ENCODE assay signal across 28 mouse cellular contexts in genomic region chr12:73892616-73893015, GRCm38 (mm10). TPM values are rescaled to one million over a fixed set of nuclear protein-coding genes. Genes with fewer than 3 reads are reported as not detected.
DNase-seq lines count a peak whose midpoint lies in the region; ATAC-seq and TF ChIP-seq lines count a peak whose summit lies in the region.
"Had no signal": no experiment of that assay in that cellular context is flagged by ENCODE, and none has a peak within 500 bp of the region (broad histone marks: within the 10 kb centered on the region; RNA-seq: fewer than 3 reads in every experiment).

No protein-coding gene starts in this region.

- ATAC-seq in kidney, embryonic 14.5 days (ENCODE audit: low FRiP score, low TSS enrichment), result no peak
- ATAC-seq in liver, postnatal 0 days, result no peak
- ATAC-seq: activated CD4-positive, CD25-positive, alpha-beta regulatory T cell, adult 4 months; forebrain, embryonic 15.5 days had no signal

- 43% methylated on average over 3 of the region's 3 CpGs for WGBS in kidney, embryonic 14.5 days
- WGBS in liver, adult 2 months, result 29% methylated on average over 3 of the region's 3 CpGs
- 53% methylated on average over 3 of the region's 3 CpGs for WGBS in liver, postnatal 0 days (ENCODE audit: insufficient replicate concordance)

- no peaks in the 10 kb centered on the region for H3K4me1 ChIP-seq in kidney, embryonic 14.5 days (ENCODE audit: control insufficient read depth, insufficient read depth, low read length)
- no peaks in the 10 kb centered on the region for H3K4me1 ChIP-seq in liver, adult 2 months (ENCODE audit: control insufficient read depth, insufficient read depth, low read length)
- H3K4me1 ChIP-seq in liver, postnatal 0 days (ENCODE audit: insufficient read depth), result no peaks in the 10 kb centered on the region
- H3K4me1 ChIP-seq: forebrain, embryonic 12.5 days; forebrain, embryonic 15.5 days had no signal

- no peak overlapping the region for H3K9ac ChIP-seq in kidney, embryonic 14.5 days (ENCODE audit: low read depth, low read length)
- no peak overlapping the region for H3K9ac ChIP-seq in liver, adult 2 months (ENCODE audit: low read depth, low read length)
- H3K9ac ChIP-seq in liver, postnatal 0 days (replicated peaks), result no peak overlapping the region
- H3K9ac ChIP-seq: embryonic facial prominence, embryonic 13.5 days; forebrain, embryonic 12.5 days; forebrain, embryonic 15.5 days; hindbrain, embryonic 13.5 days had no signal

- no peaks in the 10 kb centered on the region for H3K79me2 ChIP-seq in liver, adult 2 months (ENCODE audit: control insufficient read depth, insufficient read depth, low read length)

- no peaks in the 10 kb centered on the region for H3K9me3 ChIP-seq in kidney, embryonic 14.5 days (ENCODE audit: control insufficient read depth, low read length)
- no peaks in the 10 kb centered on the region for H3K9me3 ChIP-seq in liver, postnatal 0 days (ENCODE audit: low read length)
- H3K9me3 ChIP-seq: embryonic facial prominence, embryonic 10.5 days; embryonic facial prominence, embryonic 13.5 days; forebrain, embryonic 12.5 days; forebrain, embryonic 15.5 days; hindbrain, embryonic 13.5 days had no signal

- no peak overlapping the region for H3K27ac ChIP-seq in kidney, embryonic 14.5 days (ENCODE audit: low read depth, low read length)
- H3K27ac ChIP-seq in liver, adult 2 months (replicated peaks; ENCODE audit: insufficient read depth, low read depth, low read length), result no peak overlapping the region
- no peak overlapping the region for H3K27ac ChIP-seq in liver, postnatal 0 days (ENCODE audit: low read depth)
- H3K27ac ChIP-seq: embryonic facial prominence, embryonic 10.5 days; embryonic facial prominence, embryonic 13.5 days; forebrain, embryonic 12.5 days; forebrain, embryonic 15.5 days; heart, adult 2 months; hindbrain, embryonic 13.5 days had no signal

- no peak for TF ChIP-seq CTCF in liver, adult 2 months (IDR thresholded peaks at IDR 0.05; ENCODE audit: low read depth, low read length)
- no peak for TF ChIP-seq CTCF in liver, postnatal 0 days (IDR thresholded peaks at IDR 0.05; ENCODE audit: low read depth)

- no peak for TF ChIP-seq POLR2A in liver, adult 2 months (IDR thresholded peaks at IDR 0.05; ENCODE audit: extremely low read depth, insufficient read depth, low read length)

- TF ChIP-seq EP300 in liver, postnatal 0 days (IDR thresholded peaks at IDR 0.05; ENCODE audit: low read depth), result no peak

- H3K27me3 ChIP-seq in kidney, embryonic 14.5 days (ENCODE audit: control insufficient read depth, insufficient read depth, low read length), result no peaks in the 10 kb centered on the region
- no peaks in the 10 kb centered on the region for H3K27me3 ChIP-seq in liver, adult 2 months (ENCODE audit: control insufficient read depth, insufficient read depth, low read length)
- no peaks in the 10 kb centered on the region for H3K27me3 ChIP-seq in liver, postnatal 0 days (ENCODE audit: insufficient read depth, low read length)
- H3K27me3 ChIP-seq: embryonic facial prominence, embryonic 13.5 days; forebrain, embryonic 15.5 days; hindbrain, embryonic 13.5 days had no signal

- peak; percentile 85 for DNase-seq in heart, adult 11 months
- DNase-seq in heart, adult 9 months (ENCODE audit: low spot score in 2 of 2), result no peak
- peak; percentile 49 for DNase-seq in kidney, adult 11 months
- DNase-seq in kidney, adult 9 months, result peak; percentile 75
- no peak for DNase-seq in kidney, adult 18-20 months
- DNase-seq in liver, adult 2 months (ENCODE audit: extremely low read depth, low read depth, low spot score), result peak; percentile 68
- DNase-seq in liver, postnatal 0 days, result no peak
- DNase-seq: adrenal gland, adult 8-10 months; adrenal gland, postnatal 25 days; cerebellum, adult 11-12 months; cerebellum, adult 8-10 months; cerebellum, postnatal 10 days; cerebellum, postnatal 36 days; gastrocnemius, postnatal 25 days; heart, adult 2 months had no signal

- H3K36me3 ChIP-seq in kidney, embryonic 14.5 days (ENCODE audit: control insufficient read depth, insufficient read depth, low read length), result no peaks in the 10 kb centered on the region
- H3K36me3 ChIP-seq in liver, adult 2 months (ENCODE audit: control insufficient read depth, insufficient read depth, low read length), result no peaks in the 10 kb centered on the region
- no peaks in the 10 kb centered on the region for H3K36me3 ChIP-seq in liver, postnatal 0 days (replicated peaks; ENCODE audit: insufficient read depth, low read length)
- H3K36me3 ChIP-seq: embryonic facial prominence, embryonic 10.5 days; embryonic facial prominence, embryonic 13.5 days; forebrain, embryonic 12.5 days; forebrain, embryonic 15.5 days; hindbrain, embryonic 13.5 days had no signal

- H3K4me3 ChIP-seq in kidney, embryonic 14.5 days (ENCODE audit: low read length), result no peak overlapping the region
- no peak overlapping the region for H3K4me3 ChIP-seq in liver, adult 2 months (ENCODE audit: insufficient read depth, low read depth, low read length)
- H3K4me3 ChIP-seq in liver, postnatal 0 days (ENCODE audit: low read depth, low read length), result no peak overlapping the region
- H3K4me3 ChIP-seq: embryonic facial prominence, embryonic 10.5 days; embryonic facial prominence, embryonic 13.5 days; erythroblast, embryonic 14.5 days; forebrain, embryonic 12.5 days; forebrain, embryonic 15.5 days; heart, adult 2 months; hindbrain, embryonic 13.5 days had no signal

- no peak overlapping the region for H3K4me2 ChIP-seq in kidney, embryonic 14.5 days (replicated peaks; ENCODE audit: low read depth, low read length)
- H3K4me2 ChIP-seq in liver, postnatal 0 days (ENCODE audit: low read depth, low read length), result no peak overlapping the region
- H3K4me2 ChIP-seq: embryonic facial prominence, embryonic 13.5 days; forebrain, embryonic 12.5 days; forebrain, embryonic 15.5 days; heart, embryonic 11.5 days; hindbrain, embryonic 13.5 days had no signal

RNA-seq across cellular contexts. Expression of gene Hif1a, which starts 8.6 kb away (rescaled TPM):
- polyA plus RNA-seq in kidney, embryonic 14.5 days (2014; fragmentation: Nextera tagmentation; extraction: Ambion mirVana), result 64.9 and 114 TPM in 2 replicates
- total RNA-seq in liver, adult 2 months (2014; rRNA removed), result 32.5 and 37.4 TPM in 2 replicates
- 5.7 and 9.7 TPM in 2 replicates for polyA plus RNA-seq in liver, adult 2 months (2012; rRNA removed)
- polyA plus RNA-seq in liver, postnatal 0 days (2015; fragmentation: Nextera tagmentation; extraction: Ambion mirVana), result 13.4 and 13.9 TPM in 2 replicates

RNA-seq across cellular contexts. Expression of gene Gm49321, which starts 44.8 kb away (rescaled TPM):
- polyA plus RNA-seq in kidney, embryonic 14.5 days (2014; fragmentation: Nextera tagmentation; extraction: Ambion mirVana), result 8.7 and 13.9 TPM in 2 replicates
- total RNA-seq in liver, adult 2 months (2014; rRNA removed), result not detected in 2 replicates
- not detected in 2 replicates for polyA plus RNA-seq in liver, adult 2 months (2012; rRNA removed)
- polyA plus RNA-seq in liver, postnatal 0 days (2015; fragmentation: Nextera tagmentation; extraction: Ambion mirVana), result 1.8 and 1.9 TPM in 2 replicates
- total RNA-seq: hematopoietic stem cell, adult 5-6 weeks had no signal
- polyA plus RNA-seq: brain, embryonic 14.5 days; cortical plate, adult 2 months; erythroblast, embryonic 14.5 days; gonadal fat pad, adult 2 months; heart, adult 2 months had no signal

Comparison
In these comparisons a context has a peak if more than half of its experiments do, and no peak if none do; other contexts are left out.
1. DNase-seq: peak in heart, adult 11 months (single experiment), kidney, adult 11 months (single experiment), kidney, adult 9 months (single experiment) and liver, adult 2 months (single experiment); none in heart, adult 9 months (0 of 2), kidney, adult 18-20 months (single experiment) and liver, postnatal 0 days (single experiment).